Mouse (Mus musculus) gonadal fat pad, adult 2 months (tissue): Measurements from ENCODE around the gene Fyn. TPM values are rescaled to one million over a fixed set of nuclear protein-coding genes. Genes with fewer than 3 reads are reported as not detected.

Experiments
- DNase-seq: peaks from one replicate; pipeline ENCODE4 v3.0.0-alpha.2; 2012; ENCODE audit warnings: low read depth
- polyA plus RNA-seq: library from polyadenylated mRNA; depleted of rRNA; stranded (reverse); fragments of >200 nt; gene quantifications from 2 replicates; pipeline ENCODE4 v1.2.3, GENCODE M21; 2012

Gene Fyn
- polyA plus RNA-seq, 1 experiment = 16.8 TPM

DNA sequence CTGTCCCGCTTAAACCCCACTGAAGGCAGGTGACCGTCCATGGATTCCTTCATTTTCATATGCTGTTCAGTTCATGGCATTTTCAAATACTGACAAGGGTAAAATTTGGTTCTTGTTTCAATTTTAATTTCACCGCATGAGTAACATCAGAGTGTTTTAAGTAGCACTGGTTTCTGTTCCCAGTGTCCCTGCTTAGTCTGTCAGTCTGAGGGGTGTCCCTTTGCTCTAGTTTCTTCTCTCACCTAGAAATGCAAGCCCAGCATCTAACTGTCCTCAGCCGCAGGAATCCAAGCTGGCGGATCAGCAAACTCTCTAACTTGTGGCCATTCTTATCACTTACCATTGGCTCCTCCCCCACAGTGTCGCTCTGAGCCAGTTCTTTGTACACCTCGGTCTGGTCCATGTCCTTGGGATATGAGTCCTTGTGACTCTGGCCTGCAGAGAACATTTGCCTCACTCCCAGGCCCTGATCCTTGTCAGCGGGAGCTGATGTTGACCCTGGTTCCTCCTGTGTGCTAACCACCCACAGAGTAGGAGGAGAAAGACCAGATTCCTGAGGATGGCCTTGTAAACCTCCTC is 9.5 kb downstream of the Fyn start:
- no peak for DNase-seq

DNA sequence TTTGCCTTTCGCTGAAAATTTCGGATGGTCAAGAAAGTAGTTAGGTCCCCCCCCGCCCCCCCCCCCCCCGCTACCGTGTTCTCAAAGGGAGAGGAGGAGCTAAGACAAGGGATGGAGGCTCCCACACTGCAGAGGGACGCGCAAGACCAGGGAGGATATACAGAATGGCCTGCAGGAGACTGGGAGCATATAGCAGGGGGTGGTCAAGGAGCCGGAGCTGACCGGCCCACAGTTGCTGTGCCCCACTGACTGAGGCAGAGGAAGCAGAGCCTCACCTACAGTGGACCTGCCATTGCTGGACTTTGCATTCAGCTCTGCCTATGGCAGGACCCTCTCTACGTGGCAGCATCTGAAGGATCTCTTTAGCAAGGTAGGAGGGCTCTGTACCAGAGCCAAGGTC is 10.6 kb downstream of the Fyn start:
- no peak for DNase-seq

DNA sequence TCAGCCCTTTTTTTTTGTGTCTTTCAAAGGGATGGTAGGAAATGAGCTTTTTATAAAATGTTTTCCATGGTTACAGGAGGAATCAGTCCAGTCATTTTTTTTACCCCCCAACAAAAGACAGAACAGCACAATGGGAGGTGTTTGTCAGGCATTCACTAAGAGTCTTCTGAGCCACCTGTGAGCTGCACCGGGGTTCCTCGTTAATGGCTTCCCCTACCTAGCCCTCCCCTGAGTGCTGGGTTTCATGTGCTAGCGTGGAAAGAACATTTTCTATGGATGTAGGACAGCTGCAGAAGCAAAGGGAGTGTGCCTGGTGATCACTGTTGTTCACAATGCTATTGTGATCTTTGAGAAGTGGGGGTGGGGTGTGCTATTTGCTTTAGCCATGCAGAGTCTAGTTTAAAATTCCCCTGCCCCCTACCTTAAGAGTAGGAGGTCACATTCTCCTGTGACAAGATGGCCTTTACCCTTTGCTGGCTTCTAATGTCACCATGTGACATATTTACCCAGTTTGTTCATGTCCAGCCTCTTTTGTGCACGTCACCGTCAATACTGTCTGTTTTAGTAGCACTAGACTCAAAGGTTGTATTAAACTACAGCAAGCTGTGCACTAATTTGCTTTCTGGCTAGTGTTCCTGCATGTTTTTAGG is 11.2 kb downstream of the Fyn start:
- DNase-seq = no peak

DNA sequence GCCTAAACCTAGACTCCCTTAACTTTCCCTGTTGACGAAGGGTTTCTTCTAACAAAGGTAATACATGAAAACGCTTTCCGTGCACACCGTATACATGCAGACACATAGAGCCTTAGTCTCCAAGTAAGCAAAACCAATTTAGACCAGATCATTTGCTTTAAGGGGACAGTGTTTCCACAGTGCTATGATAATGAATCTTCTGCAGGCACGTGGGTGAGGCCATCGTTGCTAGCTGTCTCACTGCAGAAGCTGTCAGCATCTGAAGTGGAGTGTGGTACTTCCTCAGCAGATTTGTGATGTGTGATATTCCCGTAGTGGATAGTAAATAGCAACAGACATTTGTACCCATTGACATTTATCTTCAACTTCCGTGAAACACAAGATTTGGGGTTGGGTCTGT is 16.6 kb downstream of the Fyn start:
- DNase-seq = no peak

DNA sequence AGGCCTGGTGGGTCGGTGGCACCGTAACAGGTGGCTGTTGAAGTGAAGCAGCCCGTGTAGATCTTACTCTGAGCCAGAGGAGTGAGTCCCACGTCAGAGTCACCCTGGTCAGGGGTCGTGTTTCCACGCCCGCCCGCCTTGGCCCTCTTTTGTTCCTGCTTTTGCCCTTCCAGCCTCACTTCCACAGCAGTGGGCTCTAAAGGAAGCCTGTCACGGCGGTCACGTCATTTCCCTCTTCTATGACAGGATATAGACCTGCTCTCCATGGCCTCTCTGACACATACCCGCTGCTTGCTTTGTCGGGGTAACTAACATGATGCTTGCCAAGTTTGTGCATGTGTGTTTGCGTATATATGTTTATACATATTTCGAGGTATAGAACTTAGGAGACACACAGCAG is 17.5 kb downstream of the Fyn start:
- no peak for DNase-seq

DNA sequence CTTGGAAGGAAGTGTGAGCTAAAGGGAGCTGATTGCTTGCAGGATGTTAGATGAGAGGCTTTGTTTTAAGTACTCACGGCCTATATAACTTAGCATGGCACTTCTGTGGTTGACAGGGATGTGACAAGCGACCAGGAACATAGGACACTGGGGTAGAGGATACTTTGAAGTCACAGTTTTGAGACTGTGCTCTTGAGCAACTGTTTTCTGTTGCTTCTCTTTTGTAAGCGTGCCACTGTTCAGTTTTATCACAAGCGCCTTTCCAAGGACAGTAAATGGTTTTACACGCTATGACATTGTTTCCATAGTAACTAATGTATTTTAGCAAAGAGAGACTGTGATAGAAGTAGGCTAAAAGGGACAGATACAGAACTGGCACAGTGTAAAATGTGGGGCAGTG is 18.4 kb downstream of the Fyn start:
- no peak for DNase-seq

DNA sequence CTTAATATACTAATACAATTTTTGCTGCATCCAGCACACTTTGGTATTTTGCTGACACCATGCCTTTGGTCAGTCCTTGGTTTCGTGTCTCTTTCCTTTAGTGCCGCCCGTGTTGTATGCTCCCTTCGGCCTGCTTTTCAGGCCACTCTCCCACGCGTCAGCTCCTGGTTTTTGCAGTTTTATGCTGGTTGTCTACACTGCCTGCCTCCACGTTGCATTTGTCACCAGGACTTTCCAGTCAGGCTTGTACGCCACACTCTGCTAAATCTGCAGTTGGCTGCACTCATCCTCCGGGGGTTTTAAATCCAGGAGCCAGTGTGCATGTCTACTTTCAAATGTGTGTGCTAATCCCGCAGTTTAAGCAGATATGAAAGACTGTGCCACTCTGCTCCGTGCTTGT is 18.9 kb downstream of the Fyn start:
- no peak for DNase-seq

DNA sequence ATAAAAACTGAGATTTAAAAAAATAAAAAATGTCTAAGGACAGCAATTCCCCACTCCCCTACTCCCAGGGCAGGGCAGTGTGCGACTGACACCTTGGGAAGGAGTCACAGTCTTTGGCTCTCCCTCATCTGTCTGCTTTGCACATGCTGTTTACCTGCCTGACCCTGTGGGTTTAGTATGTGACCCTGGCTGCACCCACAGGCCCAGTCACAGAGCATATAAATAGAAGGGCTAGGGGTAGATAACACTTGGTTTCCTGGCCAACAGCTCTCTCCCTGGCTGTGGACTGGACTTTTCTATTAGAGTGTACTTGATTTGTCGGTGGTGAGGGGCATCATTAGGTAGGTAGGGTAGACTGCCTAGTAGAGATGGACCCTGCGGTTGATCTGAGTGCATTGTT is 19.5 kb downstream of the Fyn start:
- no peak for DNase-seq

DNA sequence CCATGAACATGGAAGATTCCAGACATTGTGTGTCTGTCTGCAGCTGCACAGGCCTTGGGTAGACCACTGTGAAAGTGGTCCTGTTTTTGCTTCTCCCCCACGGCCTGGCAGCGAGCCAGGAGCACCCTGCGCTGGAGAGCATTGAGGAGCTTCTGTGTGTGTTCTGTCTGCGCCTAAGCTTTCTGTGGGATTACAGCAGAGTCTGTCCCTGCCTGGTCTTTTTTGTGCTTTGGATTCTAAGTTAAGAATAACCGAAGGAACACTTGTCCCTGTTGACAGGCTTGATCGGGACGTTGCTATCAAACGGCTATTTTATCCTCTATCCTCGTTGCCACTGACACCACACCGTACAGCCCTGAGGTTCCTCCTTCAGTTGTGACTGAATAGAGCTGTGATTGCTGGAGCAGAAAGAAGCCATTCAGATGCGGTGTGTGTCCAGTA is 20.8 kb downstream of the Fyn start:
- DNase-seq = no peak

DNA sequence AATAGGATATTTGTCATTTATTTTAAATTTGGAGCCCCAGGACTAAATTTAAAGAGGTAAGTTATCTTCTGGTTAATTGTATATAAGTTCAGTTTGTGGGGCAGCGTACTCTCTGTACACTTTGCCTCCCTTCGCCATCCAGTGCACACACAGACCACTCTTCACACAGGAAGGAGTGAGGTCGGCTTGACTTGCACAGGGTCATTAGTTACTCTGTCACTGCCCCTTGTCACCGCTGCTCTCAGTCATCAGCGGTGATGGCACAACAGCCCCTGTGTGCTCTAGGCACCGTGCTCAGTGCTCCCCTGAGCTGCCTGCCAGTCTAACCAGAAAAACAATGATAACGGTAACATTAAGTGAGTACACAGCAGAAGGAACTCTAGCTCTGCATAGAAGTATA is 21.9 kb downstream of the Fyn start:
- DNase-seq = no peak

DNA sequence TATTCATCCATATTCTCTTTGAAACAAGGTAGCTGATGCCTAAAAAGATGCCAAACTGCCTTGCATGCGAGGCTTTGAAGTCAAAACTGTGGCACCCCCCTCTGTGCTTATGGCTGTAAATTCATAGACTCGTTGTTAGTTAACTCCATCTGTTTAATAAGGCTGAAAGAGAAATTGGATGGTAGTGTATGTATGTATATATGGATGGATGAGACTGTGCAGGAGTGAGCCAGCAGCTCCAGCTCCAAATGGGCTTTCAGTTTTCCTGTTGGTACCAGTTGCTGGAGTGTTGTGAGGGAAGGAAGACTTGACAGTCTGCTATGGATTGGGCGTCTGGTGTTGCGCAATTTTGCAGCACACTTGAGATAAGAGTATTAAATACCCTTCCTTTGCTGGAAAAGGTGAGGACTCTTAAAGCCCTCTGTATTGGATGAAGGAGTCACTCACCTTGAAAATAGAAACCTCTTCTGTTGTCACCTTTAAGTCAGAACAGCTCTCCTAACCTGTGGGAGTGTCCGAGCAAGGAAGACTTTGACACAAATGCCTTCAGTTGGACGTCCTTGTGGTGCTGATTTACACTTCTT is 24.3 kb downstream of the Fyn start:
- no peak for DNase-seq

DNA sequence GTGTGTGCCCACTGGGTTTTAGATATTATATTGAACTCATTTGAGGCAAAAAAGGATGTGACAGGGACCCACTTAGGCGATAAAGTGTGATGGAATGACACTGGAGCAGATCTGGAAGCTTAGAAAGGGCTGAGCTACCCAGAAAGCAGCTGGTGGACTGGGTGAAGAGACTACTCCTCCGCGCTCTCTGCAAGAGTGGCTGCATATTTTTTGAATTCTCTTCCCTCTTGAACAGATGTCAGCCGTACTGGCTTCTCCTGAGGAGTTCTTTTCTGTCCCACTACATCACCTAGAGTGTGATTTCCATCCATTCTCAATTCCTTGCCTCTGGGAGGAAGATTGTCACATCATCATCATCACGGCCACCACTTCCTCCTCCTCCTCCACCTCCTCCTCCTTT is 26.9 kb downstream of the Fyn start:
- DNase-seq = no peak

DNA sequence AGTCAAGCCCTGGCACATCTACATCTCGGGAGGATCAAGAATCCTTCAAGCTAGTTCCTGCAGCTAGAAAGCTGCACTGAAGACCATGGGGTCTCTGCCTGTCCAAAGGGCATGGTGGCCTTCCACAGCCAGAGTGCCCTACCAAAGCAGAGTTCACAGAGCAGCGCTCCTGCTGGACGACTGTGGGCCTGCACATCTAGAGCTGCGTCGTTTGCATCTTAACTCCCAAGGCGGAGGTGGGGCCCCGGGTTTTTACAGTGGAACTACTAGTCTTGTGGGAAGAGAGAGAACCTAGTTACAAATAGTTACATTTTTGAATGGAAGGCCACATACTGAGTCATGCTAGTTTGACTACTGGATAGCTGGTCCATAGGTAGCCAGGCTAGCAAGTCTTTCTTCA is 30.3 kb downstream of the Fyn start:
- DNase-seq = no peak

DNA sequence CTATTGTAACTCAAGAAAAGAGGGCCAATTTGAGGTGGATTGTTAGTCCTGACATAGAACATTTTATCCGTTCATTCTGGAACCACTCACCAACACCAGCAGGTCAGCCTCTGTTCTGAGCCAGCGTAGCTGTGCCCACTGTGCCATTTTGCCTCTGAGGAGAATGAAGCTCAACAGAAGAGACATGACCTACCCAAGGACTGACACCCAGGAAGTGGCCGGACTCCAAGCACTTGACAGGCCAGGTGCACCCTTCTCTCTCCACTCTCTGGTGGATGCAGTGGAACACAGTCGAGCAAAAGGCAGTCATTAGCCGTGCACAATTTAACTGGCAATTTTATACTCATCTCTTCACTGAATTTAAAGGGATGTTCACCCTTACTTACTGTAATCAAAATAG is 31.5 kb downstream of the Fyn start:
- no peak for DNase-seq

DNA sequence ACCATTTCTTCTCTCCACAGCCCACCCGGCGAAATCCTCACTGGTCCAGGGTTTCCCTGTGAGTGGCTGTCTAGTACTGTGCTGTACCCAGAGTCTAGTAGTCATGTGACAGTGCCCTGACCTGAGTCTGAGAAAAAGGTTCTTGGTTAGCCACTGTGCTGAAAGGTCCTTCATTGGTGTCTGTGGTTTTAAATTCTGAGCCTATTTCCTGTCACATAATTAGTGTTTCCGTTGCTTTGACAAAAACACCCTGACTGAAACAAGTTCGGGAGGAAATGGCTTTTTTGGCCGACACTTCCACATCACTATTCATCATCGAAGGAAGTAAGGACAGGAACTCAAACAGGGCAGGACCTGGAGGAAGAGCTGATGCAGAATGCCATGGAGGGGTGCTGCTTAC is 33.8 kb downstream of the Fyn start:
- DNase-seq = no peak

DNA sequence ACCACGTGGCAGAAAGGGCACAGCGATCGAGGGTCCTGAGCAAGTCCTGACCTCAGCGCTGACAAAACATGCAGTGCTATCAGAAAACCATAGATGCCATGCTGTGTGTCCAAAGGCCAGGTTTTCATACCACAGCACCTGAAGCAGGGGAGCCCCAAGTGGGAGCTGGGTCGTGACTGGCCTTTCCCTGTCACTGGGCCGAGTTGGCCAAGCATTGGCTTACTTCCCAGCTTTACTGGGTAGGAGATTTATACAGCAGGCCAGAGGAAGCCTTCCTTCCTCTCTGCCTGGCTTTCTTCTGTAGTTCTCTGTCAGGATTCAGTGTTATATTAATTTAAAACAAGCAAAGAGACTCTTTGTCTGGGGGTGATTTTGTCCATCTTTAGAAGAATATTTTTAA is 35.1 kb downstream of the Fyn start:
- no peak for DNase-seq

DNA sequence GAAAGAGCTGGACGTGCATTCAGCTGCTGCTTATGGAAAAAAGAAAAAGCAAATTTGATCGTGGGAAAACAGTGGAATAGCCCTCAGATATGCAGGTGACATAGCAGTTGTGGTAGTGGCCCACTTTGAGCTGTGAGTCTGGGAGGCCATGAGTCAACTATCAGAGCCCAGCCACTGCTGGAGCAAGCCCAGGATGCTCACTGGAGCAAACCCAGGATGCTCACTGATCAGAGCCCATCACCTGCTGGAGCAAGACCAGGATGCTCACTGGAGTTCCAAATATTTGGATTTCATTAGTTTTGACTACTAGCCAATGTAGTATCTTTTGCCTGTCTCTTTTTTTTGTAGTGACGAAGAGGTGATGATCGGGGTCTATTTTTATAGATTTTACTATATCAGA is 35.5 kb downstream of the Fyn start:
- no peak for DNase-seq

DNA sequence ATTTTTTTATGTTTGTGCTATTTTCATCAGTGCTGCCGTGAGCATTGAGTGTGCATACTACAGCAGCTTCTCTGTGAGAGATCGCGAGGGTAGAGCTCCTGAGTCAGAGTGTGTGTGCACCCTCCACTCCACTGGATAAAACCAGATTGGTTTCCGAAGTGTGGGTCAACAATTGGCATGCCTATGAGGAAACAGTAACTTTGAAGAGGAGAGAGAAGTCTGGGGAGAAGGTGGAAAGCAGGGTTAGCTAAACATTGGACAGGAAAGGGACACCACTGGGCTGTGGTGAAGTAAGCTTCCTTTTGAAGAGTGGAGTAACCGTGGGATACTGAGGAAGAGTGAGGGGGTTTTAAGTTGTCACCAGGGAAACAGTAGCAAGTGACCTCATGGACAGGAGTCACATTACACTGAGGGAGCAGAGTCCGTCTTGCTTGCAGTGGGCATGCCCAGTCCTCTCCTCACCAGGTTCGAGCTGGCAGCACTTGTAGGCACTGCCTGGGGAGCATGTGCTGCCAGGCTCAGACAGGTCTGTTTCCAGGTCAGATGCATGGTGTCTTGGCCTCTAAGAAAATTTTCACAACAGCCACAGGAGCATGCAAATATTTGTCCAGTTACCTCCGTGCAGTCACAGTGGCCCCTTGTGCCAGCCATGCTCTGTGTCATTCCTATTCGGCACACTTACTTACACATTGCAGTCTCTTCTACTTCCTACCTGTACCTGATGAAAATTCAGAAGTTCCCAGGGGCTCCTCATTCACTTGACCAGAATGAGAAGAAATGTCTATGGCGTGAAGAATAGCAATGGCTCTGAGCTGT is 37.5 kb downstream of the Fyn start:
- no peak for DNase-seq

DNA sequence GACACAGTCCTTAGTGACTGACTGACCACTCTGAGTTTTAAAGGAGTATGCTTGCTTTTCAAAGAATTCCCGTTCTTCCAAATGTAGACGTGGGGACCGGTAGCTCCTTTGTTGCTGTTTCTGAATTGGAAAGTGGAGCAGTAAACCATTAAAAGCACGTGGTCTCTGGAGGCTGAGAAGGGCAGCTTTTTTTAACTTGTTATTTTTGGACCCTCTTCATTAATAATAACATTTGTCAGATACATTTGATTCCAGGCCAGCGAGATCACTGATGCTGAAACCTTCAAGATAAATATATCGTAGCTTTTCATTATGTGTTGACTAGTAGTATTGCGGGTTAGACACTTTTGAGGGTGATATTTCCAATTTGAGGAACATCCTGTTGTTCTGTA is 38.1 kb downstream of the Fyn start:
- no peak for DNase-seq

DNA sequence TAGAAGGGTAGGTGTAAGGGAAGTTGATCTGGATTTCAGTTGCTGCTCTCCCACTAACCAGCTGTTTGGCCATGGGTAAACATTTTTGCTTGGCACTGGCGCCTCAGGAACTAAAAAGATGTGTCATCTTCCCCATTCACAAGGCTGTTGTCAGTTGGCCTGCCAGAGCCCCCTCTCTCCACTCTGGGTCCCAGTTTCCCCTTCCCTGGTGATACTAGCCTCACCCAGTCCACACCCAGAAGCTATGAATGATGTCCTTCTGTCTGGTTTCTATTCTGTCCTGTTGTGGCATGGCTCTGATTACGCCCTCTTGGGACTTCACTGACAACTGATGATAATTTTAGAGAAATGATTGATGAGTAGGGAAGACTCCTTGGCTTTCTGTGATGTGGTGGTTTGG is 38.9 kb downstream of the Fyn start:
- no peak for DNase-seq

DNA sequence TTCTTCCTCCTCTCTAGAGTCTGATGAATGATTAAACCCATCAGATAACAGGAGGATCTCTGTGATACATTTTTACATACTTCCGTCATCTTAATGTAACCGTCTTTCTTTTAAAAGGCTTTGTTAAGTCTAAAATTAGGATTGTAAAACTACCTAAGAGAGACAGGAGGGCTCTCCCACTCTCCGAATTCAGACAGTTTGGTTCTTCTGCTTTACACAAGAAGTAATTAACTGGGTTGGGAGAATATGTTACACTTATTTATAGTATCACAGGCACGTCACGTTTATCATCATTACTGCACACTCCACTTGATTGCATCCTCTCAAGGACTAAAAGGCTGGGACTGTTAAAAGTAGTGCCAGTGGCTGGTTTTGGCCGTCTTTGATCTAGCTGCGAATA is 40.9 kb downstream of the Fyn start:
- no peak for DNase-seq

DNA sequence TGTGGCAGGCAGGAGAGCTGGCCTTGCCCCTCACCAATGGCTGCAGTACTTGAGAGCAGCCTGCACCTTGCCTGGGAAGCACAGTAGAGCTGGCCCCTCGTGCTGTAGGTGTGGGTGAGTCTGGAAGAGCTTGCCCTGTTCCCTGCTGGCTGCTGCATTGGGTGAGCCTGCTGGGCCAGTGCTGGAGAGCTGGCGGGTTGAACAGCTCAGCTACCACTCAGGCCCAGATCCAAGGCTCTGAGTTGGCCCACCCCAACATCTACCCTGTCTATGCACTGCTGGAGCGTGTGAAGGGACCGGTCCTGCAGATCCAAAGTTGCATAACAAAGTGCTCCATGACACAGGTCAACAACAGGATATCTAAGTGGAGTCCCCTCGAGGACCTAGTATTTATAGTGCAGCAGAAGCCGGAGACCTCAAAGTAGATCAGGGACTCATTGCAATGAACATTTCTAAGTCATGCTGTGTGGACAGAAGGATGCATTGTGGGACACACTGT is 41.5 kb downstream of the Fyn start:
- DNase-seq = no peak
